Mouse (Mus musculus): ENCODE data around the gene Wwox. TPM values are rescaled to one million over a fixed set of nuclear protein-coding genes. Genes with fewer than 3 reads are reported as not detected.

Gene Wwox
- total and polyA plus RNA-seq, 3 experiments = 7.6 to 61.8 (median 12.2) TPM

DNA sequence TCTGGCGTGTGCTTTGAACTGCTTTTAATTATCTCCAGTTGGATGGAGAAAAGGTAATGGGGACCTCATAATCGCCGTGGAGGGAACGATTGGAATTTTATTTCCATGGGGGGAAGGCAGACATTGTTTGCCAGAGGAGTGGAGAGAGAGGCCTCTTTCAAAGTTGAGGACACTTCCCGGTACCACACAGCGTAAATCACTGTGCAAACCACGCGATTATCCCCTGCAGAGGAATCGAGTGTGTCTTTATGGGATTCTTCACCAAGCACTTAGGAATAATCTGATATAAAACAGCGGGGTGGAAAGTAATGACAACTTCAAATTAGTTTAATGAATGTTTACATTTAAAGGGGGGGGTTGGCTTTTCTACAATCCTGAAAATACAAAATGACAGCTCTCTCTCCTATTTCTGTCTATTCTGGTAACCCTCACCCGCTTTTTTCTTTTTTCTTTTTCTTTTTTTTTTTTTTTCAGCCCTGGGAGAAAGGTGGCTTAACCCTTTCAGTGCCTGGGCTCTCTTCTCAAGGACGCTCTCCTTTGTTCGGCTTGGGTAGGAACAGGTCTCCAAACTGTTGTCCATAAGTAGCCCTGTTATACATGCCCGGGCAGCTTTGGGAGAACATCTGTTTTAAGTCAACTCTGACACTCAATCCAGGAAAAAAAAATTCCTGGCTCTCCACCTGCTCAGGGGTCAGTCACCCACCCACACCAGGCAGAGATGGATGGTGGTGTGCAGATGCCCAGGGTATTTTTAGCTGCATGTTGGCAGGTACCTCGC is 769.1 kb downstream of the Wwox start (continued):
- no peak for TF ChIP-seq CHD2 (IDR thresholded peaks at IDR 0.05; ENCODE audit: low read length)

GRCm38 (mm10) chr8:115210014-115210413 is 770.6 kb downstream of the Wwox start:
- TF ChIP-seq ZMIZ1 (IDR thresholded peaks at IDR 0.05; ENCODE audit: low read depth, low read length) (no peak), E2F4 (IDR thresholded peaks at IDR 0.05; ENCODE audit: borderline replicate concordance, low read depth, low read length) (no peak), GATA1 (IDR thresholded peaks at IDR 0.05; ENCODE audit: low read depth, low read length) (no peak), ZNF384 (IDR thresholded peaks at IDR 0.05; ENCODE audit: low read depth, low read length) (no peak), SIN3A (IDR thresholded peaks at IDR 0.05; ENCODE audit: low read length) (no peak), JUND (IDR thresholded peaks at IDR 0.05; ENCODE audit: low read depth, low read length) (no peak), ETS1 (IDR thresholded peaks at IDR 0.05; ENCODE audit: low read depth, low read length) (no peak), MXI1 (IDR thresholded peaks at IDR 0.05; ENCODE audit: low read depth, low read length) (no peak)
- no peak for DNase-seq (ENCODE audit: low read depth, low spot score)
- H3K4me3 ChIP-seq (ENCODE audit: control insufficient read depth in 1 of 2, insufficient read depth in 1 of 2, low read depth in 2 of 2, low read length in 2 of 2) = no peak overlapping the region

DNA sequence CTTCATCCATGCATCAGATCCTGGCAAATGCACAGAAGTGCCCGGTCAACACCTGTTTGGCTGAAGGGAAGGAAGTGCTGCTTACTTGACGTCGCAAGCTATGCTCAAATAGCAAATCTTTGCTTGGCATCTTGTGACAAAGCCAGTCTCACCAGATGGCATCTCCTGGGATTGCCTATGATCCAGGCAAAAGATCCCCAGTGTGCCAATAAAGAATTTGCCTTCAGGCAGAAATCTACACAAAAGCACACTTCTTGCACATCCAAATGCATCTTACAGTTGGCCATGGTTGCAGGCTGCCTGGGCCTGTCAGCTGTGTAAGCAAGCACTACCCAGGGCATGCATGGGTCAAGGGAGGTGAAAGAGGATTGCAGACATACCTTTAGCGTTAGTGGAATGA is 773.7 kb downstream of the Wwox start:
- Histone ChIP-seq H3K79me2 (ENCODE audit: control insufficient read depth, insufficient read depth, low read length, poor library complexity) (no peaks in the 10 kb centered on the region), H3K9me3 (replicated peaks; ENCODE audit: insufficient read depth, low read length) (no peaks in the 10 kb centered on the region), H3K4me3 (ENCODE audit: control insufficient read depth in 1 of 2, insufficient read depth in 1 of 2, low read depth in 2 of 2, low read length in 2 of 2) (no peak overlapping the region), H3K4me1 (ENCODE audit: control insufficient read depth in 1 of 2, insufficient read depth in 2 of 2, low read length in 2 of 2) (no peaks in the 10 kb centered on the region), H3K36me3 (ENCODE audit: control insufficient read depth in 1 of 2, insufficient read depth in 2 of 2, low read length in 2 of 2) (no peaks in the 10 kb centered on the region), H3K9ac (ENCODE audit: control insufficient read depth, low read depth, low read length, poor library complexity, severe bottlenecking) (no peak overlapping the region), H3K27ac (ENCODE audit: control insufficient read depth, low read depth, low read length) (no peak overlapping the region), H3K27me3 (ENCODE audit: control insufficient read depth in 1 of 2, insufficient read depth in 2 of 2, low read length in 2 of 2) (no peaks in the 10 kb centered on the region)
- TF ChIP-seq ELF1 (IDR thresholded peaks at IDR 0.05; ENCODE audit: low read depth, low read length) = no peak
- TF ChIP-seq ZKSCAN1 (IDR thresholded peaks at IDR 0.05; ENCODE audit: low read depth, low read length) = no peak
- no peak for TF ChIP-seq E2F4 (IDR thresholded peaks at IDR 0.05; ENCODE audit: borderline replicate concordance, low read depth, low read length)
- no peak for TF ChIP-seq CTCF (IDR thresholded peaks at IDR 0.05 in 2 of 3, conservative IDR thresholded peaks at IDR 0.05 in 1 of 3; ENCODE audit: control insufficient read depth in 1 of 3, insufficient read depth in 1 of 3, low read depth in 2 of 3, low read length in 3 of 3, poor library complexity in 1 of 3, severe bottlenecking in 1 of 3)
- no peak for TF ChIP-seq MAX (IDR thresholded peaks at IDR 0.05; ENCODE audit: low read length)
- no peak for TF ChIP-seq GATA1 (IDR thresholded peaks at IDR 0.05; ENCODE audit: low read depth, low read length)
- no peak for TF ChIP-seq JUND (IDR thresholded peaks at IDR 0.05; ENCODE audit: low read depth, low read length)
- no peak for TF ChIP-seq GABPA (IDR thresholded peaks at IDR 0.05; ENCODE audit: low read depth, low read length)
- no peak for TF ChIP-seq ZC3H11A (IDR thresholded peaks at IDR 0.05; ENCODE audit: low read depth, low read length)
- TF ChIP-seq TAL1 (IDR thresholded peaks at IDR 0.05; ENCODE audit: low read length) = no peak
- TF ChIP-seq POLR2A (IDR thresholded peaks at IDR 0.05; ENCODE audit: control insufficient read depth in 1 of 2, insufficient read depth in 1 of 2, low read depth in 1 of 2, low read length in 2 of 2, poor library complexity in 1 of 2) = no peak
- TF ChIP-seq TCF12 (IDR thresholded peaks at IDR 0.05; ENCODE audit: low read depth, low read length) = no peak
- TF ChIP-seq POLR2AphosphoS5 (IDR thresholded peaks at IDR 0.05; ENCODE audit: borderline replicate concordance, low read depth, low read length) = no peak
- TF ChIP-seq BHLHE40 (IDR thresholded peaks at IDR 0.05; ENCODE audit: borderline replicate concordance, low read depth, low read length) = no peak
- TF ChIP-seq UBTF (IDR thresholded peaks at IDR 0.05; ENCODE audit: borderline replicate concordance, insufficient read depth, low read depth, low read length) = no peak
- TF ChIP-seq POLR2AphosphoS2 (IDR thresholded peaks at IDR 0.05; ENCODE audit: low read length) = no peak
- TF ChIP-seq KAT2A (conservative IDR thresholded peaks at IDR 0.05; ENCODE audit: low read depth, low read length) = no peak
- no peak for TF ChIP-seq ETS1 (IDR thresholded peaks at IDR 0.05; ENCODE audit: low read depth, low read length)
- TF ChIP-seq MYB (IDR thresholded peaks at IDR 0.05; ENCODE audit: low read depth, low read length) = no peak
- DNase-seq (ENCODE audit: low read depth, low spot score) = no peak

More at GRCm38 (mm10) chr8:115210014-115210413, 770.6 kb downstream of the Wwox start:
- Histone ChIP-seq H3K9me3 (replicated peaks; ENCODE audit: insufficient read depth, low read length) (no peaks in the 10 kb centered on the region), H3K79me2 (ENCODE audit: control insufficient read depth, insufficient read depth, low read length, poor library complexity) (no peaks in the 10 kb centered on the region), H3K27me3 (ENCODE audit: control insufficient read depth in 1 of 2, insufficient read depth in 2 of 2, low read length in 2 of 2) (no peaks in the 10 kb centered on the region), H3K36me3 (ENCODE audit: control insufficient read depth in 1 of 2, insufficient read depth in 2 of 2, low read length in 2 of 2) (no peaks in the 10 kb centered on the region), H3K9ac (ENCODE audit: control insufficient read depth, low read depth, low read length, poor library complexity, severe bottlenecking) (no peak overlapping the region), H3K27ac (ENCODE audit: control insufficient read depth, low read depth, low read length) (no peak overlapping the region), H3K4me1 (ENCODE audit: control insufficient read depth in 1 of 2, insufficient read depth in 2 of 2, low read length in 2 of 2) (no peaks in the 10 kb centered on the region)
